Mouse (Mus musculus) embryonic facial prominence, embryonic 15.5 days (tissue): Measurements from ENCODE around the gene Myo1e. TPM values are rescaled to one million over a fixed set of nuclear protein-coding genes. Genes with fewer than 3 reads are reported as not detected.

Experiments
- ATAC-seq: fragments of 200-750 bp; cut with Nextera tagmentation; 2 replicates; pipeline ENCODE4 v1.8.0; 2017; ENCODE audit warnings: low read depth, moderate TSS enrichment; ENCODE audit not compliant: insufficient number of reproducible peaks, low FRiP score, low TSS enrichment
- H3K27ac ChIP-seq: fragments of 300-500 bp; sonication (generic); replicated peaks from 2 replicates; pipeline ENCODE4 v1.5.1; 2015; ENCODE audit warnings: mild to moderate bottlenecking, inconsistent platforms
- H3K27me3 ChIP-seq: fragments of 300-500 bp; sonication (generic); 2 replicates; pipeline ENCODE4 v1.6.1; 2015; ENCODE audit warnings: inconsistent platforms
- H3K36me3 ChIP-seq: fragments of 300-500 bp; sonication (generic); 2 replicates; pipeline ENCODE4 v1.6.1; 2015; ENCODE audit warnings: mild to moderate bottlenecking, inconsistent platforms
- H3K4me1 ChIP-seq: fragments of 300-500 bp; sonication (generic); 2 replicates; pipeline ENCODE4 v1.6.1; 2015; ENCODE audit warnings: inconsistent platforms
- H3K4me2 ChIP-seq: fragments of 300-500 bp; sonication (generic); replicated peaks from 2 replicates; pipeline ENCODE4 v1.6.1; 2015; ENCODE audit warnings: mild to moderate bottlenecking, inconsistent platforms
- H3K4me3 ChIP-seq: fragments of 300-500 bp; sonication (generic); replicated peaks from 2 replicates; pipeline ENCODE4 v1.5.1; 2015; ENCODE audit warnings: mild to moderate bottlenecking, inconsistent platforms
- H3K9ac ChIP-seq: fragments of 300-500 bp; sonication (generic); 2 replicates; pipeline ENCODE4 v1.6.1; 2015; ENCODE audit warnings: inconsistent platforms
- H3K9me3 ChIP-seq: fragments of 300-500 bp; sonication (generic); replicated peaks from 2 replicates; pipeline ENCODE4 v1.6.1; 2016; ENCODE audit warnings: inconsistent platforms
- WGBS: fragments of 180-500 bp; shearing (Covaris S2); methylation state at CpG from one replicate; pipeline ENCODE4 v1.1.7; 2015; 5-methylcytosine and 5-hydroxymethylcytosine counted together
- polyA plus RNA-seq: library from polyadenylated mRNA; unstranded; fragments of >200 nt; fragmentation: Nextera tagmentation; extraction: Ambion mirVana; gene quantifications from 2 replicates; pipeline ENCODE4 v1.2.1, GENCODE M21; 2015

The Myo1e gene
- polyA plus RNA-seq, 1 experiment from 2014 or later = 26.4 TPM

DNA sequence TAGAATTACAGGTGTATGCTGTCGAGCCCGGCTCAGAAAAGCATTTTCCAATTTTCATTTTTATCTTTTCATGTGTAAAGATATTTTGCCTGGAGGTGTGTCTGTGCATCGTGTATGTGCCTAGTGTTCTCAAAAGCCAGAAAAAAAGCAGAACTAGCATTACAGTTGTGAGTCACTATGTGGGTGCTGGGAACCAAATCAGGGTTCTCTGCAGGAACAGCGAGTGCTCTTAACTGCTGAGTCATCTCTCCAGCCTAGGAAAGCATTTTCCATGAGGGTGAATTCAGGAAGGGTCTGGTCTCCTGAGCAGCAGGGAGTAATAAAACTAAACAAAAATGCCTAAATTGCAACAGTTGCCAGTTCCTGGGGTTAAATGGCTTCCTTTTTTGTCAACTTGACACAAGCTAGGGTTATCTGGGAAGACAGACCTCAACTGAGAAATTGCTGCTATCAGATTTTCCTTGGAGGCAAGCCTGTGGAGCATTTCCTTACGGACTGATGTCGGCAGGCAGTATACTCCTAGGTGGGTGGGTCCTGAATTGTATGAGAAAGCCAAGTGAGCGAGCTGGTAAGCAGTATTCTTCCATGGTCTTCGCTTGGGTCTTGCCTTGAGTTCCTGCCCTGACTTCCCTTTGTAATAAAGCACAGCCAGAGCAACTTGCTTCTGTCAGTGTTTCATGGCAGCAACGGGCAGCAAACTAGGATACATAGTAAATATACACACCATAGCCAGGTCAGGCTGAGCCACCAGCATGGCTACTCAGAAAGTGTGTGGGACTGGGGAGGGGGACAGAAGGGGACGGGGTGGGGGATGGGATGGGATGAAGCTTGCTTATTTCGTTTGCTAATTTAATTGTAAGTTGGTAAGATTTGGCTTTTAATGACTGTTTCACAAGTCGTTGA is 184.8 kb downstream of the Myo1e start:
- H3K27ac ChIP-seq = no peak overlapping the region
- H3K4me1 ChIP-seq = peaks cover 7% of the 10 kb centered on the region; the same call in 1 of the 2 replicates
- no peak overlapping the region for H3K4me2 ChIP-seq
- H3K9me3 ChIP-seq = no peaks in the 10 kb centered on the region
- no peak overlapping the region for H3K4me3 ChIP-seq
- no peak overlapping the region for H3K9ac ChIP-seq
- H3K36me3 ChIP-seq = peaks cover 16% of the 10 kb centered on the region
- H3K27me3 ChIP-seq = no peaks in the 10 kb centered on the region
- no peak for ATAC-seq
- 79% methylated on average over 12 of the region's 12 CpGs for WGBS

DNA sequence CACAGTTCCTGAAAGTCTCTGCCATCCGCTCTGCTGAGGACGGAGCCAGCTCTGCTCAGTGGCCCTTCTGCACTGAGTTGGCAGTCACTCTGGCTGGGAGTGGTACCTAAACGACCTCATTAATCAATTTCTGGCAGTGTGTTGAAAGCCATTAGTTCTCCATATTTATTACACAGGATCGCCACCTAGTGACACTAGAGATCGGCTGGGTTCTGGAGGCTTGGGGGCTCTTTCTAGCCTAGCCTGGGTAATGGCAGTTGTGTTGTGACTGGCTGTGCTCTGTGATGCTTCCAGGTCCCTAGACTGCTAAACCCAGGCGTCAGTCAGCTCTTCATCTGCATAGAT is 185.4 kb downstream of the Myo1e start:
- Histone ChIP-seq H3K4me1 (peaks cover 7% of the 10 kb centered on the region; the same call in 1 of the 2 replicates), H3K36me3 (peaks cover 12% of the 10 kb centered on the region), H3K9me3 (no peaks in the 10 kb centered on the region), H3K27ac (no peak overlapping the region), H3K4me3 (no peak overlapping the region), H3K9ac (no peak overlapping the region), H3K27me3 (no peaks in the 10 kb centered on the region), H3K4me2 (no peak overlapping the region)
- ATAC-seq = no peak
- WGBS = 26% methylated on average over 6 of the region's 6 CpGs

DNA sequence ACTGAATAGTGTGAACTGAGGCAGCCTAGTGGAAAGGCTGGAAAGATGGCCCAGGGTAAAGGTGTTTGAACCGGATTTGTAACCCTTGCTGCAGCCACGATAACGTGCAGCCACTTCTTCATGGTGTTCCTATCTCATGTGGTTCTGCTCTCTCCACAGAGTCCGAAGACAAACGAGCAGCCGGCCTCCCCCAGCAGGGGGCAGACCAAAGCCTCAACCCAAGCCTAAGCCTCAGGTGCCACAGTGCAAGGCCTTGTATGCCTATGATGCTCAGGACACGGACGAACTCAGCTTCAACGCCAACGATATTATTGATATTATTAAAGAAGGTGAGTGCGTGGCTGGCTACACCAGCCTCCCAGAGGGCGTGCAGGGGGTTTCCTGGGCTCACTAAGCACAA is 188.5 kb downstream of the Myo1e start:
- Histone ChIP-seq H3K4me1 (peaks cover 5% of the 10 kb centered on the region; the same call in 1 of the 2 replicates), H3K27me3 (no peaks in the 10 kb centered on the region), H3K9ac (no peak overlapping the region), H3K4me2 (no peak overlapping the region), H3K27ac (no peak overlapping the region), H3K36me3 (peaks cover 26% of the 10 kb centered on the region), H3K9me3 (no peaks in the 10 kb centered on the region), H3K4me3 (no peak overlapping the region)
- no peak for ATAC-seq
- 88% methylated on average over 12 of the region's 12 CpGs for WGBS

DNA sequence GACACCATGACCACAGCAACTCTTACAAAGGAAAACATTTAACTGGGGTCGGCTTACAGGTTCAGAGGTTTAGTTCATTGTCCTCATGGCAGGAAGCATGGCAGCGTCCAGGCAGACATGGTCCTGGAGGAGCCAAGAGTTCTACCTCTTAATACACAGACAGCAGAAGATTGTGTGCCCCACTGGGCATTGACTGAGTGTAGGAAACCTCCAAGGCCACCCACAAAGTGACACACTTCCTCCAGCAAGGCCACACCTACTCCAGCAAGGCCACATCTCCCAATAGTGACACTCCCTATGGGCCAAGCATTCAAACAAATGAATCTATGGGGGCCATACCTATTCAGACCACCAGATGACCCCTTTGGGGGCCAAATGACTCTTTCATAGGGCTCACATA is 188.9 kb downstream of the Myo1e start:
- Histone ChIP-seq H3K9me3 (no peaks in the 10 kb centered on the region), H3K4me3 (no peak overlapping the region), H3K4me2 (no peak overlapping the region), H3K27ac (no peak overlapping the region), H3K4me1 (peaks cover 5% of the 10 kb centered on the region; the same call in 1 of the 2 replicates), H3K36me3 (peaks cover 23% of the 10 kb centered on the region), H3K9ac (no peak overlapping the region), H3K27me3 (no peaks in the 10 kb centered on the region)
- WGBS = 87% methylated on average over 2 of the region's 2 CpGs
- ATAC-seq = no peak

DNA sequence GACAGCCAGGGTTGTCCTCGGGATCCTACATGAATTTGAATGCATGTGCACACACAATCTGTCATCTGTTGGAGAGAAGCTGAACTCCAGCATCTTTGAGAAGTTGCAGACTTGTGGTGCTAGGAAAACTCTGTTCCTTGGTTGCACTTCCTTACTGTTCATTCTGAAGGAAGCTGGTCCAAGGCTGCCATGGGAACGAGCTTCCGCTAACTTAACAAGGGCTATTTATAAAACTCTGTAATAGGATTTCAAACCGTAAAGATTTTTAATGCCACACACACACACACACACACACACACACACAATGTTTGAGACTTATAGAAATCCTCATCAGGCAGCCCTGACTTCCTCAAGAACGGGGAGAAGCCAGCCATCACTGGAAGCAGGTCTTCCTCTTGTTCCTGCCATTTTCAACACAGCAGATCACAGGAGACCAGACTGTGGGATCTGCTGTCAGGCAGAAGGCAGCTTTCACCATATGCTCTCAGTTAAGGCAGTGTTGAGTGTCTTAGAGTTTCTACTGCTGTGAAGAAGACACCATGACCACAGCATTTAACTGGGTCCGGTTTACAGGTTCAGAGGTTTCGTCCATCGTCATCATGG is 194.9 kb downstream of the Myo1e start:
- Histone ChIP-seq H3K27ac (no peak overlapping the region), H3K9ac (no peak overlapping the region), H3K27me3 (no peaks in the 10 kb centered on the region), H3K4me3 (no peak overlapping the region), H3K36me3 (peaks cover 19% of the 10 kb centered on the region), H3K9me3 (no peaks in the 10 kb centered on the region), H3K4me1 (no peaks in the 10 kb centered on the region), H3K4me2 (no peak overlapping the region)
- no peak for ATAC-seq
- WGBS = 81% methylated on average over 8 of the region's 8 CpGs

DNA sequence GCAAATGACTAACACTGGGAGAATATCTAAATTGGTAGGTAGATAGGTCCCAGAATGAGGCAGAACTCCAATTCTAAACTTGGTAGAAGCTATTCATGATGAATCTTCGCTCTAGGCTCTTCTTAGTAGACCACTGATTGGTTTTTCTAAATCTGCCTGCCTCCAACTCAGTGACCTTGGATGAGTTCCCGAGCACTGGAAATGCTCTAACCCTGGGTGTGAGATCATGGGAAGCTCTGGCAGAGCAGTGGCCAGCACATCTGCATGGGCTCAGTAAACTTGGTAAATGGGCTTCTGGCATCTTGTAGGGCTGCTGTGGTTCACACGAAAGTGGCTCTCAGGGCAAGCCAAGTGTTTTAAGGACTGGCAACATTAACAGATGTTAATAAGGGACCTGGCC is 199.4 kb downstream of the Myo1e start:
- WGBS = 91% methylated on average over 3 of the region's 3 CpGs
- H3K9ac ChIP-seq = no peak overlapping the region

DNA sequence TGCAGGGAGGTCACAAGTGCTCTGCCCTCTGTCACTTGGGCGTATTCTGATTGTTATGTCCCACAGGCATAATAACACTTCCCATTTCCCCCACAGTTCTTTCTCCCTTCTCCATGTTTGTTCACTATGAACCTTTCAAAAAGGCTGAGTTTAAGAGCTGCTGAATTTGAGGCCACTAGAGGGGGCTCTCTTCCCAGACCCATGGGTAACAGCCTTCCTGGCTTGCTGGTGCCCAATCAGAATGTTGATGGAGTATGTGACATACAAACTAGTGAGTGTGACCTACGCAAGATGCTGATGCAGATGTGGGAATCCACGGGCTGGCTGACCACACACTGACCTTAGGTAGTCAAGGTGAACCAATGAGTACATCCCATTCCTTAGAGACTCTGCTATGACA is 201.6 kb downstream of the Myo1e start:
- Histone ChIP-seq H3K4me2 (no peak overlapping the region), H3K27ac (no peak overlapping the region), H3K4me3 (no peak overlapping the region), H3K27me3 (no peaks in the 10 kb centered on the region), H3K9me3 (no peaks in the 10 kb centered on the region), H3K4me1 (no peaks in the 10 kb centered on the region), H3K9ac (no peak overlapping the region), H3K36me3 (peaks cover 68% of the 10 kb centered on the region)
- ATAC-seq = no peak
- 89% methylated on average over 3 of the region's 3 CpGs for WGBS

More for the DNA sequence above, 199.4 kb downstream of the Myo1e start:
- no peak overlapping the region for H3K4me3 ChIP-seq
- no peaks in the 10 kb centered on the region for H3K9me3 ChIP-seq
- no peak overlapping the region for H3K4me2 ChIP-seq
- H3K27ac ChIP-seq = no peak overlapping the region
- ATAC-seq = no peak
- H3K27me3 ChIP-seq = no peaks in the 10 kb centered on the region
- H3K4me1 ChIP-seq = no peaks in the 10 kb centered on the region
- peaks cover 48% of the 10 kb centered on the region for H3K36me3 ChIP-seq

DNA sequence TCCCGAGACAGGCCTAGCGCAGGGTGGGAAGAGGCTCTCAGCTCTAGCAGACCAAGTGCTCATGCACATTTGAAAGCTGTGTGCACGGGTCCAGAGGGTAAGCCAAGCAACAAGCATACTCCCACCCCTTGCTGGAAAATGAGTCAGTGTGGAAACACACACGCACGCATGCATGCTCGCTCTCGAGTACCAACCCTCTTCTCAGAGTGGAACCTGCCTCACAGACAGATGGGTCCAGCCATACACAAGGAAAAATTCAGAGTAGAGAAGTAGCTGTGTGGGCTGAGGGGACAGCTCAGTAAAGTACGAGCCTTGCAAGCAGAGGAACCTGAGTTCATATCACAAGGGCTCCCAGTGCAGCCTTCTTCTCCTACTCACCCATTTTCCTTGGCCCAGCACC is 202.6 kb downstream of the Myo1e start:
- Histone ChIP-seq H3K4me2 (no peak overlapping the region), H3K4me3 (no peak overlapping the region), H3K9ac (no peak overlapping the region), H3K27me3 (no peaks in the 10 kb centered on the region), H3K27ac (no peak overlapping the region), H3K4me1 (no peaks in the 10 kb centered on the region), H3K9me3 (no peaks in the 10 kb centered on the region), H3K36me3 (peaks cover 76% of the 10 kb centered on the region)
- no peak for ATAC-seq
- whole genome bisulfite sequencing = 96% methylated on average over 8 of the region's 8 CpGs

DNA sequence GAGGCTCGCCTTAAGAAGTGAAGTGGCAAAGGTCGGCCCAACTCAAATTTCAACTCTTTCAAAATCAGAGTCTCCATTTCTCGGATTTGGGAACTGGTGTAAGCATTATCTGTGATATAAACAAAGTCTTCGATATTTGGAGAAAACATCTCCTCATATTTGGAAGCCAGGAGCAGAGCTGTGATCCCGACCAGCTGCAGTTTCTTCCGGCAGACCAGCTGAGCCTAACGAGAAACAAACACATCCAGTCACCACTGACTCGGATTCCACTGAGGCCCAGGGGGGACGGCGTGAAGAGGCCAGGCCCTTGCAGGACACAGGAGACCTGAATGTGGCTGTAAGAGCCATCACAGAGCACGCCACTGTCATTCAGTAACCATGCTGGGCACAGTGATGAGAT is 203.5 kb downstream of the Myo1e start:
- Histone ChIP-seq H3K27ac (no peak overlapping the region), H3K27me3 (no peaks in the 10 kb centered on the region), H3K4me2 (no peak overlapping the region), H3K9ac (no peak overlapping the region), H3K4me3 (no peak overlapping the region), H3K36me3 (peaks cover 82% of the 10 kb centered on the region), H3K4me1 (no peaks in the 10 kb centered on the region), H3K9me3 (no peaks in the 10 kb centered on the region)
- no peak for ATAC-seq
- WGBS = 55% methylated on average over 11 of the region's 11 CpGs

DNA sequence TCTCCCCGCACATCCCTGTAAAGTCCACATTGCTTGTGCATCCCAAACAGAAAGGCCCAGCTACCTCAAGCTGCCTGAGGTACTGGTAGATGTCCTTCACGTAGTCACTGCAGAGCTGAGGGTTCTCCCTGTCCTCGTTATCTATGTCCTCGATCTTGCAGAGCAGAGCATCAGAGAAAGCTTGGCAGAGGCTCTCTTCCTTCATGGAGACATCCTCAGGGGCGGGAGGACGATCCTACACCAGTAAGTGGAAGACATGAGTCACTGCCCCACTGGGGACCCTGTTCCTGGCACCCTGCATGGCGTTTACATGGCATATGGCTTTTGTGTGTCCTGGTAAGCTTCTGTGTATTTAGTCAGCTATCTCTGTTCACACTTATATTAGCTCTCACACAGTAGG is 205.9 kb downstream of the Myo1e start:
- H3K4me2 ChIP-seq = no peak overlapping the region
- 89% methylated on average over 7 of the region's 7 CpGs for WGBS
- H3K9ac ChIP-seq = no peak overlapping the region
- ATAC-seq = no peak
- no peaks in the 10 kb centered on the region for H3K9me3 ChIP-seq
- H3K4me1 ChIP-seq = no peaks in the 10 kb centered on the region
- H3K4me3 ChIP-seq = no peak overlapping the region
- peaks cover 81% of the 10 kb centered on the region for H3K36me3 ChIP-seq
- no peaks in the 10 kb centered on the region for H3K27me3 ChIP-seq
- no peak overlapping the region for H3K27ac ChIP-seq

DNA sequence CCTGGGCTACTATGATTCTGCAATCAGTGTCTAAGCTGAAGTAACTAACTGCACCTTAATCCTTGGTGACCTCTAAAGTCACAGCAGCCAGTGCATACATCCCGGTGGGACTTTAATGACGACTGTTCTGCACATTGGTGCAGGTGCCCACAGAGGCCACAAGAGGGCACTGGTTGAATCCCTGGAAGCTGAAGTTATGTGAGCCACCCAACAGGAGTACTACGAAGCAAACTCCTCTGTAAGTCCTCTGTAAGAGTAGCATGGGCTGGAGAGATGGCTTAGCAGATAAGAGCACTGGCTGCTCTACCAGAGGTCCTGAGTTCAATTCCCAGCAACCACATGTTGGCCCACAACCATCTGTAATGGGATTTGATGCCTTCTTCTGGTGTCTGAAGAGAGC is 209.3 kb downstream of the Myo1e start:
- no peak for ATAC-seq
- Histone ChIP-seq H3K27me3 (no peaks in the 10 kb centered on the region), H3K4me3 (no peak overlapping the region), H3K9me3 (no peaks in the 10 kb centered on the region), H3K9ac (no peak overlapping the region), H3K27ac (no peak overlapping the region), H3K4me1 (peaks cover 9% of the 10 kb centered on the region), H3K36me3 (peaks cover 57% of the 10 kb centered on the region), H3K4me2 (no peak overlapping the region)
- WGBS = 79% methylated on average over 3 of the region's 3 CpGs
